Mouse (Mus musculus): ENCODE measurements around the gene Palm.

DNA sequence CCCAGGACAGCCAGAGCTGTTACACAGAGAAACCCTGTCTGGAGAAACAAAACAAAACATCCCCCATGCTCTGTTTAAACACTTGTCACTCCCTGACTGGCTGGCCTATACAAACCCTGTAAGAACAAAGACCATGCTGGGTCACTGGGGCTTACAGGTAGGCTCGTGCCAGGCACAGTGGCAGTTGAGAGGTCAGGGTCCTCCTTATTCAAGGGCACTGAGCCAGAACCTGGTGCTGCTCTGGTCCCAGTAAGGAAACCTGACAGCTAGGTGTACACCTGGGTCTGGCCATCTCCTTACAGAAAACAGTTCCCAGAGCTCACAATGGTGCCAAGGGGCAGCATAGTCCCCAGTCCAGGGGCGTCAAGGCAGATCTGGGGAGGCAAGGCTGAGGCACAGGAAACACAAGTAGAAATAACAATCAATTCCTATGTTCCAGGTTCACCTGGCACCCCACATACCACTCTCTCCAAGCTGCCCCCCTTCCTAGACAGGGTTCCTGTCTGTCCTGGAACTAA, 28.1 kb upstream of the Palm start:
- TF ChIP-seq CTCF (IDR thresholded peaks at IDR 0.05) (no peak), EP300 (IDR thresholded peaks at IDR 0.05) (no peak)

Data from lung, postnatal 0 days (tissue).